Mouse (Mus musculus): ENCODE data around the gene Epb41l1. TPM values are rescaled to one million over a fixed set of nuclear protein-coding genes. Genes with fewer than 3 reads are reported as not detected.

Gene Epb41l1
- total and polyA plus RNA-seq, 2 experiments from 2014 or later, result 12.7 to 261 TPM

DNA sequence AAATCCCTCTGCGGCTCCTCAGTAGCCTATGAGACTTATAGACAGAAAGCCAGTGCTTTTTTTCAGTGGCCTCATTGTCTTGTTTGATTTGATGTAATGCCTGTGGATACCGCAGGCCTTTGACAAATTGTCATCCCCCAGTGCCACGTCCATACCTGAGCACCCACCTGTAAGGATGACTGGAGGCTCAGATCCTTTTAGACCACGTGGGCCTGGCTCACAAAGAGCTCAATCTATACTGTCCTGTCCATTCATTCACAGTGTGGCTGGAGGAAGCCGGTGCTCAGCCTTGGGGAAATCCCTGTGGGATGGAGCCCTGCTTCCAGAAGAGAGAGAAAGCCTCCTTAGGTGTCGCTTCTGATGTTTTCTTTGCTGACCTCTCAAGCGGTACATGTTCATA is 62.5 kb downstream of the Epb41l1 start:
- ATAC-seq (ENCODE audit: low FRiP score) (no peak), DNase-seq (ENCODE audit: low spot score) (no peak)
- Histone ChIP-seq H3K4me3 (ENCODE audit: low read depth, low read length) (no peak overlapping the region), H3K27me3 (ENCODE audit: insufficient read depth, low read length) (no peaks in the 10 kb centered on the region), H3K9ac (replicated peaks; ENCODE audit: low read length, poor library complexity, severe bottlenecking) (no peak overlapping the region), H3K4me1 (ENCODE audit: insufficient read depth, low read length) (no peaks in the 10 kb centered on the region), H3K27ac (ENCODE audit: low read depth, low read length) (no peak overlapping the region), H3K9me3 (ENCODE audit: low read length) (no peaks in the 10 kb centered on the region), H3K36me3 (ENCODE audit: insufficient read depth, low read length) (no peaks in the 10 kb centered on the region), H3K4me2 (ENCODE audit: low read depth, low read length, poor library complexity, severe bottlenecking) (no peak overlapping the region)
- no peak for TF ChIP-seq CTCF (IDR thresholded peaks at IDR 0.05)
- 82% methylated on average over 7 of the region's 7 CpGs for WGBS

- WGBS, result 92% methylated on average over 12 of the region's 12 CpGs
- Histone ChIP-seq H3K9me3 (ENCODE audit: low read length) (no peaks in the 10 kb centered on the region), H3K27ac (ENCODE audit: low read depth, low read length) (no peak overlapping the region), H3K27me3 (ENCODE audit: insufficient read depth, low read length) (no peaks in the 10 kb centered on the region), H3K4me3 (ENCODE audit: low read depth, low read length) (no peak overlapping the region), H3K9ac (replicated peaks; ENCODE audit: low read length, poor library complexity, severe bottlenecking) (no peak overlapping the region), H3K4me1 (ENCODE audit: insufficient read depth, low read length) (no peaks in the 10 kb centered on the region), H3K4me2 (ENCODE audit: low read depth, low read length, poor library complexity, severe bottlenecking) (no peak overlapping the region), H3K36me3 (ENCODE audit: insufficient read depth, low read length) (no peaks in the 10 kb centered on the region)
- ATAC-seq (ENCODE audit: low FRiP score) (no peak), DNase-seq (ENCODE audit: low spot score) (no peak)
- no peak for TF ChIP-seq CTCF (IDR thresholded peaks at IDR 0.05)
Measured at GRCm38 (mm10) chr2:156486086-156486751, 65.5 kb downstream of the Epb41l1 start.

- H3K9me3 ChIP-seq (ENCODE audit: low read length), result no peaks in the 10 kb centered on the region
- 0 out of 2 replicates have a peak overlapping the region, but pooled peaks have one; percentile 32 for H3K27ac ChIP-seq (ENCODE audit: low read depth, low read length)
- no peak for ATAC-seq (ENCODE audit: low FRiP score)
- no peak overlapping the region for H3K4me2 ChIP-seq (ENCODE audit: low read depth, low read length, poor library complexity, severe bottlenecking)
- no peaks in the 10 kb centered on the region for H3K27me3 ChIP-seq (ENCODE audit: insufficient read depth, low read length)
- H3K9ac ChIP-seq (replicated peaks; ENCODE audit: low read length, poor library complexity, severe bottlenecking), result no peak overlapping the region
- TF ChIP-seq CTCF (IDR thresholded peaks at IDR 0.05), result no peak
- no peak overlapping the region for H3K4me3 ChIP-seq (ENCODE audit: low read depth, low read length)
- peaks cover 3% of the 10 kb centered on the region; the same call in 1 of the 2 replicates for H3K4me1 ChIP-seq (ENCODE audit: insufficient read depth, low read length)
- no peak for DNase-seq (ENCODE audit: low spot score)
- H3K36me3 ChIP-seq (ENCODE audit: insufficient read depth, low read length), result no peaks in the 10 kb centered on the region
- 58% methylated on average over 10 of the region's 10 CpGs for WGBS
Measured at GRCm38 (mm10) chr2:156487589-156488160, 67.0 kb downstream of the Epb41l1 start.

DNA sequence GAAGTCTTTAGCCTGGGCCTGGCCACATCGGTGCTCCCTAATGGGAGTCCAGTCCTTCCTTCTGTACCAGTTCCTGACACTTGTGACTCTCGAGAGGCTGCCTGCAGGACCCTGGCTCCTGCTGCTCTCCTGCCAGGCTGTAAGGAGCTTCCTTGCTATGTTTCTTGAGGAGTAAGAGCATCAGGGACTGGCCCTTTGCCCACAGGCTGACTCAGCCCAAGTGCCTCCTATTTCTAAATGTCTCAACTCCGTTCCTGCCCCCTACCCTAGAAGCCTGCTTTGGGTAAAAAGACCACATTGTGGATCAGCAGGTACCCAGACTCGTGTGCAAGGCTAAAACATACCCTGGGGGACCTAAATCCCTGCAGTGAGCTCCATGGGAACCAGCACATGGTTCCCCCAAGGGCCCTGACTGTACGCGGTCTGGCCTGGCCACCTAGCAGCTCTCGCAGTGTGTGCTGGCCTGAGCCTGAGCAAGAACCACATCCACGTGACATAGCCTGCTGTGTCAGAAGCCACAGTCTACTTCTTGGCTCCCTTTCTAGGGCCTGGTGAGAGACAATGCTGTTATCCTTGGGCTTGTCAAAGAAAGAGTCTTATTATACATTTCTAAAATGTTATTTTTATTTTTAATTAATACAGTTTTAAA is 67.6 kb downstream of the Epb41l1 start:
- peak; percentile 21 for DNase-seq (ENCODE audit: low spot score)
- WGBS, result 57% methylated on average over 8 of the region's 8 CpGs
- Histone ChIP-seq H3K36me3 (ENCODE audit: insufficient read depth, low read length) (no peaks in the 10 kb centered on the region), H3K9me3 (ENCODE audit: low read length) (no peaks in the 10 kb centered on the region), H3K4me3 (ENCODE audit: low read depth, low read length) (no peak overlapping the region), H3K9ac (replicated peaks; ENCODE audit: low read length, poor library complexity, severe bottlenecking) (no peak overlapping the region), H3K4me1 (ENCODE audit: insufficient read depth, low read length) (peaks cover 6% of the 10 kb centered on the region), H3K4me2 (ENCODE audit: low read depth, low read length, poor library complexity, severe bottlenecking) (no peak overlapping the region), H3K27me3 (ENCODE audit: insufficient read depth, low read length) (no peaks in the 10 kb centered on the region), H3K27ac (ENCODE audit: low read depth, low read length) (0 out of 2 replicates have a peak overlapping the region, but pooled peaks have one; percentile 32)
- TF ChIP-seq CTCF (IDR thresholded peaks at IDR 0.05), result no peak
- ATAC-seq (ENCODE audit: low FRiP score), result no peak

DNA sequence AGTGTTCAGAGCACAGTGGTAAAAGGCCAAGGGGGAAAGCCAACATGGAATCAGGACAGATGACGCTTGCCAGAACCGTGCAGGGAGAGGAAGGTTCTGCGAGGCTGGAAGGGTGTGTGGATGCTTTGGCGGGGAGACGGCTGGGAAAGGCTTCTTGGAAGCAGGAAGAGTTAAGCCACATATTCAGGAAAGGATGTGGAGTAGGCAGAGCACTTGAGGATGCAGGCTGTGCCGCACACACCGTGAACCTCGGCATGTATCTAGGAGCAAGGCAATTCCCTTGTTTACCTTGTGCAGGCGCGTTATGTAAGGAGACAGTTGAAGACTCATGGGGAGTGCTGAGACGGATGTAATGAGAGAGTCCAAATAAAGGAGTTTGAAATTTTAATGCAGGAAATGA is 69.5 kb downstream of the Epb41l1 start:
- Histone ChIP-seq H3K4me2 (ENCODE audit: low read depth, low read length, poor library complexity, severe bottlenecking) (no peak overlapping the region; the same call in 1 of the 2 replicates), H3K4me3 (ENCODE audit: low read depth, low read length) (no peak overlapping the region), H3K4me1 (ENCODE audit: insufficient read depth, low read length) (peaks cover 13% of the 10 kb centered on the region), H3K9me3 (ENCODE audit: low read length) (no peaks in the 10 kb centered on the region), H3K36me3 (ENCODE audit: insufficient read depth, low read length) (peaks cover 11% of the 10 kb centered on the region), H3K27ac (ENCODE audit: low read depth, low read length) (peak overlapping the region; percentile 62), H3K9ac (replicated peaks; ENCODE audit: low read length, poor library complexity, severe bottlenecking) (no peak overlapping the region), H3K27me3 (ENCODE audit: insufficient read depth, low read length) (no peaks in the 10 kb centered on the region)
- DNase-seq (ENCODE audit: low spot score) (no peak), ATAC-seq (ENCODE audit: low FRiP score) (no peak)
- no peak for TF ChIP-seq CTCF (IDR thresholded peaks at IDR 0.05)
- 49% methylated on average over 11 of the region's 11 CpGs for WGBS

DNA sequence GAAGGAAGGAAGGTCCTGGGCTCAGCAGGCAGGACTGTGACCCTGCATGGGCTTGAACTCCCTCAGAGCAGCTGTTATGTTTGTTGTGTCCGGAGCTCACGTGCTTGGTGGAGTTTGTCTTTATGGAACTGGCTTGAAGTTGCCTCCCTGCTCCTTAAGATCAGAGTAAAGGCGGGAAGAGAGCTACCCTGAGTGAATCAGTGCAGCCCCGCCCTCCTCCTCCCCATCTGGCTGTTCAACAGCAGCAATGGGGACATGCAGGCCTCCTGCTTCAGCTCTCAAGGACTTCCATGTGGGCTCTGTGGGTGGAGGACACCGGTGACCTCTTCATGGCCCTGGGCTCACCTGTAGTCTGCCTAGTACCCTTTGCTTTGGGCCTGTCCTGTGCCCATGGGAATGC is 71.1 kb downstream of the Epb41l1 start:
- H3K9me3 ChIP-seq (ENCODE audit: low read length), result no peaks in the 10 kb centered on the region
- no peak for DNase-seq (ENCODE audit: low spot score)
- TF ChIP-seq CTCF (IDR thresholded peaks at IDR 0.05), result no peak
- peaks cover 24% of the 10 kb centered on the region for H3K36me3 ChIP-seq (ENCODE audit: insufficient read depth, low read length)
- no peak overlapping the region for H3K27ac ChIP-seq (ENCODE audit: low read depth, low read length)
- H3K4me1 ChIP-seq (ENCODE audit: insufficient read depth, low read length), result peaks cover 13% of the 10 kb centered on the region
- no peak overlapping the region for H3K9ac ChIP-seq (replicated peaks; ENCODE audit: low read length, poor library complexity, severe bottlenecking)
- H3K4me2 ChIP-seq (ENCODE audit: low read depth, low read length, poor library complexity, severe bottlenecking), result no peak overlapping the region
- H3K27me3 ChIP-seq (ENCODE audit: insufficient read depth, low read length), result no peaks in the 10 kb centered on the region
- 81% methylated on average over 5 of the region's 5 CpGs for WGBS
- H3K4me3 ChIP-seq (ENCODE audit: low read depth, low read length), result no peak overlapping the region
- ATAC-seq (ENCODE audit: low FRiP score), result no peak

Measured in midbrain, postnatal 0 days (tissue).